Mouse (Mus musculus) spleen, adult 2 months (tissue): ENCODE results near the gene Zfp428. TPM values are rescaled to one million over a fixed set of nuclear protein-coding genes. Genes with fewer than 3 reads are reported as not detected.

Source experiments
- DNase-seq, 2 experiments: peaks; one replicate each; pipeline versions ENCODE4 v3.0.0 to v3.0.0-alpha.2; 2012 to 2021; ENCODE audit warnings: low spot score in 2 of 2, low read depth in 1 of 2
- H3K27ac ChIP-seq: fragments of 200-500 bp; 2 replicates; pipeline ENCODE4 v1.5.1; 2012; ENCODE audit warnings: low read length, inconsistent platforms; ENCODE audit not compliant: insufficient read depth
- H3K27me3 ChIP-seq: fragments of 200-500 bp; 2 replicates; pipeline ENCODE4 v1.6.1; 2012; ENCODE audit warnings: mild to moderate bottlenecking, moderate library complexity, low read length, inconsistent platforms; ENCODE audit not compliant: control insufficient read depth, insufficient read depth
- H3K36me3 ChIP-seq: fragments of 200-500 bp; 2 replicates; pipeline ENCODE4 v1.6.1; 2012; ENCODE audit warnings: mild to moderate bottlenecking, low read length, inconsistent platforms; ENCODE audit not compliant: control insufficient read depth, insufficient read depth
- H3K4me1 ChIP-seq: fragments of 200-500 bp; 2 replicates; pipeline ENCODE4 v1.6.1; 2011; ENCODE audit warnings: inconsistent platforms; ENCODE audit not compliant: control insufficient read depth, insufficient read depth, insufficient read length
- H3K4me3 ChIP-seq: fragments of 200-500 bp; 2 replicates; pipeline ENCODE4 v1.5.1; 2011; ENCODE audit warnings: mild to moderate bottlenecking, inconsistent platforms; ENCODE audit not compliant: insufficient read depth, insufficient read length; ENCODE audit errors: extremely low read depth
- CTCF ChIP-seq: fragments of 200-500 bp; IDR thresholded peaks from 2 replicates; pipeline ENCODE4 v1.5.1; 2011; ENCODE audit warnings: mild to moderate bottlenecking, inconsistent platforms; ENCODE audit not compliant: insufficient read depth, insufficient read length, insufficient replicate concordance; ENCODE audit errors: extremely low read depth
- POLR2A ChIP-seq: fragments of 200-500 bp; IDR thresholded peaks from 2 replicates; pipeline ENCODE4 v1.6.1; 2011; ENCODE audit warnings: low read depth, low read length, inconsistent platforms
- WGBS: fragments of 180-500 bp; shearing (Covaris S2); methylation state at CpG from one replicate; pipeline ENCODE4 v1.1.7; 2018; 5-methylcytosine and 5-hydroxymethylcytosine counted together
- polyA plus RNA-seq: library from polyadenylated mRNA; depleted of rRNA; stranded (reverse); fragments of >200 nt; gene quantifications from 2 replicates; pipeline ENCODE4 v1.2.3, GENCODE M21; 2012

Gene Zfp428
- polyA plus RNA-seq, 1 experiment = 4.0 TPM

DNA sequence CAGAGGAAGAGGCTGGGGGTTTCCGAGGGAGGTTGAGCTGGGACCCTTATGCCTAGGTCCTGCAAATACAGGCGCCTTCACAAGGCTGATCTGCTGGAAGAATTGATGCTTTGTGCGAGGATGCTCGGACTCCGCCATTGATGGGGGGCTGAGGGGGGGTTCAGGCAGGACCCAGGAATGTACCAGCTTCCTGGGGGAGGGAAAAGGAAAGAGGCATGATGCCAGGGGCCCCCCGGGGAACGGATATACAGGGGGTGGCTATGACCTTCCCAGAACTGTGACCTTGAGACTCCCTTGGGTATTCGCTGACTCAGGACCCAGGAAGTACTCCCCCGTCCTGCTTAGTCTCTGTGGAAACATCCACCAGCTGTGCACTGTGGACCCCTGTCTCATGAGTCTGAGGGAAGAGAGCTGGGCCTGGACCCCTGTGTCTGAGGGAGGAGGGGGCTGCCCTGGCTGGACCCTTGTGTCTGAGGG lies 20.1 kb upstream of the Zfp428 start:
- Histone ChIP-seq H3K27ac (peak overlapping the region; percentile 30), H3K27me3 (peaks cover 13% of the 10 kb centered on the region), H3K4me3 (no peak overlapping the region), H3K36me3 (no peaks in the 10 kb centered on the region), H3K4me1 (peaks cover 4% of the 10 kb centered on the region)
- no peak for DNase-seq
- TF ChIP-seq CTCF (no peak), POLR2A (no peak)
- WGBS = 64% methylated on average over 9 of the region's 9 CpGs

DNA sequence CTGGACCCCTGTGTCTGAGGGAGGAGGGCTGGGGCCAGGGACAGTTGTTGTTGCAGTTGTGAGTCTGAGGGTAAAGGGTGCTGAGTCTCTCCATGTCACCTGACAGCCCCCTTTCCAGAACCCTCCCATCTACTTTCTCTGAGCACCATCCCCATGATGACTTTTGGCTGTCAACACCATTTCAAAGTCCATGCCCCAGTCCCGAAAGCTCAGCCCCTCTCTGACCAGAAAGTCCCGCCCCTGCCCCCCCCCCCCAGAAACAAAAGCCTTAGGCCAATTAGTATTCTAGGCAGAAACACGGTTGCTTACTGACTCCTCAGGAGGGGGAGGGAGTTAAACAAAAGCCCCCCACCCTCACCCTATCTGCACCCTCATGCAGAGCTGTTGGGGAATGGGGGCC lies 19.4 kb upstream of the Zfp428 start:
- DNase-seq = no peak
- Histone ChIP-seq H3K36me3 (no peaks in the 10 kb centered on the region), H3K4me3 (no peak overlapping the region), H3K27ac (peak overlapping the region; percentile 30; the same call in 1 of the 2 replicates), H3K27me3 (peaks cover 7% of the 10 kb centered on the region; the same call in 1 of the 2 replicates), H3K4me1 (peaks cover under 1% of the 10 kb centered on the region; the same call in 1 of the 2 replicates)
- 73% methylated on average over 3 of the region's 3 CpGs for whole genome bisulfite sequencing
- TF ChIP-seq CTCF = no peak
- no peak for TF ChIP-seq POLR2A

- no peak for DNase-seq
- no peaks in the 10 kb centered on the region for H3K36me3 ChIP-seq
- H3K4me1 ChIP-seq = no peaks in the 10 kb centered on the region
- TF ChIP-seq POLR2A = no peak
- no peak overlapping the region for H3K27ac ChIP-seq
- 91% methylated on average over 8 of the region's 8 CpGs for WGBS
- H3K4me3 ChIP-seq = no peak overlapping the region
- no peaks in the 10 kb centered on the region; the same call in 1 of the 2 replicates for H3K27me3 ChIP-seq
These were observed 18.5 kb upstream of the Zfp428 start for GRCm38 (mm10) chr7:24488303-24488702.

- Histone ChIP-seq H3K27ac (no peak overlapping the region), H3K4me1 (peaks cover 6% of the 10 kb centered on the region), H3K36me3 (no peaks in the 10 kb centered on the region), H3K27me3 (peaks cover 18% of the 10 kb centered on the region), H3K4me3 (no peak overlapping the region)
- no peak for TF ChIP-seq POLR2A
- no peak for TF ChIP-seq CTCF
- no peak for DNase-seq
- WGBS = 16% methylated on average over 43 of the region's 43 CpGs
These were observed 6.8 kb upstream of the Zfp428 start for GRCm38 (mm10) chr7:24499856-24500577.

DNA sequence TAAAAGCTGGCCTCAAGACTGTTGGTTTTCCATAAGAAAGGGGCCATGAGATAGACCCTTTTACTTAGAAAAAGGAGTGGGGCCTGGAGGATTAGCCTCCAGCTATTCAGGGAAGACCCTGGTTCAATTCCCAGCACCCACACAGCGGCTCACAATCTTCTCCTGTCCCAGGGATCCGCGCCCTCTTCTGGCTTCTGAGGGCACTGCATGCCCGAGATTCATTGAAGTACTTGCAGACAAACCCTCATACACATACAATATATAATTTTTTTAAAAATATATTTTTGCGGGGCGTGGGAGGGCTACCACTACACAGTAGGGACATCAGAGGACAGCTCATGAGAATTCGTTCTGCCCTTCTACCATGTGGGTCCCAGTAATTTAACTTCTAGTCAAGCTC lies 5.9 kb upstream of the Zfp428 start:
- Histone ChIP-seq H3K27ac (no peak overlapping the region), H3K4me3 (no peak overlapping the region), H3K4me1 (peaks cover 6% of the 10 kb centered on the region), H3K36me3 (no peaks in the 10 kb centered on the region), H3K27me3 (peaks cover 18% of the 10 kb centered on the region)
- 29% methylated on average over 7 of the region's 7 CpGs for whole genome bisulfite sequencing
- peak in 1 of 2 experiments; percentile 24 for DNase-seq
- peak; percentile 46; the same call in 1 of the 2 replicates for TF ChIP-seq CTCF
- TF ChIP-seq POLR2A = no peak

DNA sequence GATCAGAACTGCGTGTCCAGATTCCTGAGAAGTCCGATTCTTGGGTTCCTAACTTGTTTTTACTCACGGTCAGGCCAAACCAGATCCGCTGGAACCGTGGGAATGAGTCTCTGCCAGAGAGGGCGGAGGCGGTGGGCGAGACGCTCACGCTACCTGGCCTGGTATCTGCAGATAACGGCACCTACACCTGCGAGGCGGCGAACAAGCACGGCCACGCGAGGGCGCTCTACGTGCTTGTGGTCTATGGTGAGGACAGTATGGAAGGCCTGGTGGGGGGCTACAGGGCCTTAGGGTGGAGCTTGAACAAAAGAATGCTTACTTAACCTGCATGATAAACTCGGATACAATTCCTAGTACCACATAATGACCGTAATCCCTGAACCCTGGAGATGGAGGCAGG lies 5.3 kb upstream of the Zfp428 start:
- Histone ChIP-seq H3K4me3 (no peak overlapping the region), H3K36me3 (no peaks in the 10 kb centered on the region), H3K4me1 (peaks cover 6% of the 10 kb centered on the region), H3K27ac (no peak overlapping the region), H3K27me3 (peaks cover 18% of the 10 kb centered on the region)
- peak in 1 of 2 experiments; percentile 32 for DNase-seq
- 56% methylated on average over 21 of the region's 21 CpGs for WGBS
- TF ChIP-seq POLR2A = no peak
- TF ChIP-seq CTCF = peak; percentile 25; the same call in 1 of the 2 replicates

- H3K4me3 ChIP-seq = no peak overlapping the region
- DNase-seq = no peak
- peaks cover 18% of the 10 kb centered on the region for H3K27me3 ChIP-seq
- H3K36me3 ChIP-seq = no peaks in the 10 kb centered on the region
- H3K27ac ChIP-seq = no peak overlapping the region
- no peak for TF ChIP-seq CTCF
- TF ChIP-seq POLR2A = no peak
- WGBS = 19% methylated on average over 10 of the region's 10 CpGs
- H3K4me1 ChIP-seq = peaks cover 6% of the 10 kb centered on the region
These were observed 2.8 kb upstream of the Zfp428 start for GRCm38 (mm10) chr7:24504004-24504403.
